Mouse (Mus musculus): ENCODE measurements around the gene Crebrf.

DNA sequence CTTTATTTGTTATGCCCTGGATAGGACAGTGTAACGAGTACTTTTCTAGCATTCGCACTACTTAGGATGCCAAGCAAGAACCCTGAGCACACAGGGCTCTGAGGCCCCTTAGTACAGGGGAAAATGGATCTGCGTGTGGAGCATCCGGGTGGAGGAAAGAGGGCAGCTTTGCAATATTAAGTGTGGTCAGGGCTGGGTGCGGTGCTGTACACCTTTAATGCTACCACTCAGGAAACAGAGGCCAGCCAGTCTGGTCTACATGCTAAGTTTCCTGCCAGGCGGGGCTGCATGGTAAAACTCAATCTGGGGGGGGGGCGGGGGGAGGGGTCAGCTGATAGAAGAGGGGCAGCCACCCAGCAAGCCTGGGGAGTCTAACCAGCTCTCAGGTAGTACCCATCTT lies 79.9 kb downstream of the Crebrf start:
- TF ChIP-seq GATA1 (IDR thresholded peaks at IDR 0.05; ENCODE audit: borderline replicate concordance, low read length) (no peak), FLI1 (IDR thresholded peaks at IDR 0.05; ENCODE audit: low read length) (no peak)
